In genomic region chr1:135195907-135196440, GRCm38 (mm10) we compare ENCODE assay signal across 11 mouse cellular contexts. TPM values are rescaled to one million over a fixed set of nuclear protein-coding genes. Genes with fewer than 3 reads are reported as not detected.
DNase-seq lines count a peak whose midpoint lies in the region; ATAC-seq and TF ChIP-seq lines count a peak whose summit lies in the region.
"Had no signal": no experiment of that assay in that cellular context is flagged by ENCODE, and none has a peak within 500 bp of the region (broad histone marks: within the 10 kb centered on the region; RNA-seq: fewer than 3 reads in every experiment).

No protein-coding gene starts in this region.

- no peak for TF ChIP-seq EP300 in heart, postnatal 0 days (IDR thresholded peaks at IDR 0.05; ENCODE audit: low read depth)

- H3K4me3 ChIP-seq in kidney, embryonic 14.5 days (ENCODE audit: low read length) = no peak overlapping the region
- peak overlapping the region; percentile 35; the same call in 1 of the 2 replicates for H3K4me3 ChIP-seq in E14TG2a.4 (replicated peaks; ENCODE audit: low read length)
- H3K4me3 ChIP-seq in heart, postnatal 0 days (ENCODE audit: low read depth, low read length) = no peak overlapping the region
- H3K4me3 ChIP-seq in intestine, postnatal 0 days (ENCODE audit: low read depth, low read length) = no peak overlapping the region

- H3K9ac ChIP-seq in kidney, embryonic 14.5 days (ENCODE audit: low read depth, low read length) = no peak overlapping the region
- no peak overlapping the region for H3K9ac ChIP-seq in heart, postnatal 0 days (replicated peaks; ENCODE audit: low read depth, low read length)
- H3K9ac ChIP-seq in intestine, postnatal 0 days (ENCODE audit: low read depth, low read length) = no peak overlapping the region

- no peaks in the 10 kb centered on the region; the same call in 1 of the 2 replicates for H3K4me1 ChIP-seq in kidney, embryonic 14.5 days (ENCODE audit: control insufficient read depth, insufficient read depth, low read length)
- H3K4me1 ChIP-seq in E14TG2a.4 (replicated peaks; ENCODE audit: low read depth, low read length) = peaks cover 87% of the 10 kb centered on the region
- H3K4me1 ChIP-seq in heart, postnatal 0 days (ENCODE audit: control insufficient read depth, insufficient read depth) = no peaks in the 10 kb centered on the region
- H3K4me1 ChIP-seq in intestine, postnatal 0 days (replicated peaks; ENCODE audit: control insufficient read depth, insufficient read depth, low read length) = no peaks in the 10 kb centered on the region

- no peak for TF ChIP-seq CTCF in E14TG2a.4 (conservative IDR thresholded peaks at IDR 0.05; ENCODE audit: low read length)
- no peak for TF ChIP-seq CTCF in heart, postnatal 0 days (IDR thresholded peaks at IDR 0.05; ENCODE audit: low read depth)
- TF ChIP-seq CTCF in intestine, postnatal 0 days (IDR thresholded peaks at IDR 0.05; ENCODE audit: low read depth) = no peak

- H3K9me3 ChIP-seq in kidney, embryonic 14.5 days (ENCODE audit: control insufficient read depth, low read length) = no peaks in the 10 kb centered on the region
- no peaks in the 10 kb centered on the region for H3K9me3 ChIP-seq in E14TG2a.4 (ENCODE audit: low read length)
- no peaks in the 10 kb centered on the region for H3K9me3 ChIP-seq in heart, postnatal 0 days (replicated peaks; ENCODE audit: control insufficient read depth, low read length)
- H3K9me3 ChIP-seq in intestine, postnatal 0 days (ENCODE audit: control insufficient read depth) = no peaks in the 10 kb centered on the region

- no peak overlapping the region for H3K4me2 ChIP-seq in kidney, embryonic 14.5 days (replicated peaks; ENCODE audit: low read depth, low read length)
- H3K4me2 ChIP-seq in heart, postnatal 0 days (ENCODE audit: low read depth, low read length) = no peak overlapping the region
- H3K4me2 ChIP-seq in intestine, postnatal 0 days (replicated peaks; ENCODE audit: low read depth) = no peak overlapping the region

- no peak overlapping the region for H3K27ac ChIP-seq in kidney, embryonic 14.5 days (ENCODE audit: low read depth, low read length)
- no peak overlapping the region for H3K27ac ChIP-seq in heart, postnatal 0 days (ENCODE audit: low read depth)
- H3K27ac ChIP-seq in intestine, postnatal 0 days (ENCODE audit: low read depth, low read length) = no peak overlapping the region

- peak; percentile 53 for DNase-seq in kidney, adult 11 months
- peak; percentile 39 for DNase-seq in NIH3T3 (ENCODE audit: low read depth)
- DNase-seq in heart, postnatal 0 days (ENCODE audit: low spot score) = no peak
- DNase-seq in spleen, adult 12 weeks (ENCODE audit: low spot score) = no peak
- DNase-seq: cerebellum, postnatal 25 days; lung, postnatal 10 days; right cerebral cortex, adult 18-20 months had no signal

- WGBS in kidney, embryonic 14.5 days = 80% methylated on average over 6 of the region's 6 CpGs
- WGBS in heart, postnatal 0 days = 75% methylated on average over 6 of the region's 6 CpGs
- WGBS in intestine, postnatal 0 days = 55% methylated on average over 6 of the region's 6 CpGs

- H3K27me3 ChIP-seq in kidney, embryonic 14.5 days (ENCODE audit: control insufficient read depth, insufficient read depth, low read length) = no peaks in the 10 kb centered on the region
- H3K27me3 ChIP-seq in E14TG2a.4 (ENCODE audit: insufficient read depth, low read length) = no peaks in the 10 kb centered on the region
- peaks cover 11% of the 10 kb centered on the region; the same call in 1 of the 2 replicates for H3K27me3 ChIP-seq in heart, postnatal 0 days (ENCODE audit: control insufficient read depth, insufficient read depth, low read length)
- H3K27me3 ChIP-seq in intestine, postnatal 0 days (replicated peaks; ENCODE audit: control insufficient read depth, insufficient read depth, low read length) = no peaks in the 10 kb centered on the region

- ATAC-seq in kidney, embryonic 14.5 days (ENCODE audit: low FRiP score, low TSS enrichment) = no peak
- 0 out of 2 replicates have a peak, but pooled peaks have one; percentile 33 for ATAC-seq in heart, postnatal 0 days (ENCODE audit: insufficient read depth, low read depth)
- ATAC-seq in intestine, postnatal 0 days = no peak

- no peaks in the 10 kb centered on the region for H3K36me3 ChIP-seq in kidney, embryonic 14.5 days (ENCODE audit: control insufficient read depth, insufficient read depth, low read length)
- H3K36me3 ChIP-seq in E14TG2a.4 (ENCODE audit: insufficient read depth, low read length) = no peaks in the 10 kb centered on the region
- H3K36me3 ChIP-seq in heart, postnatal 0 days (replicated peaks; ENCODE audit: control insufficient read depth, insufficient read depth, low read length) = no peaks in the 10 kb centered on the region
- no peaks in the 10 kb centered on the region for H3K36me3 ChIP-seq in intestine, postnatal 0 days (ENCODE audit: control insufficient read depth, insufficient read depth)

RNA-seq across cellular contexts. Expression of gene Gpr37l1, which starts 28.5 kb away (rescaled TPM):
- not detected in 2 replicates for polyA plus RNA-seq in kidney, embryonic 14.5 days (2014; fragmentation: Nextera tagmentation; extraction: Ambion mirVana)
- total RNA-seq in heart, postnatal 0 days (2014; rRNA removed; ENCODE audit: low replicate concordance) = not detected in 2 replicates
- polyA plus RNA-seq in heart, postnatal 0 days (2015; fragmentation: Nextera tagmentation; extraction: Ambion mirVana) = not detected in 2 replicates
- polyA plus RNA-seq in intestine, postnatal 0 days (2015; fragmentation: Nextera tagmentation; extraction: Ambion mirVana) = 1.7 and 2.0 TPM in 2 replicates
- polyA plus RNA-seq: heart, embryonic 14.5 days had no signal

RNA-seq across cellular contexts. Expression of gene Arl8a, which starts 49.4 kb away (rescaled TPM):
- polyA plus RNA-seq in kidney, embryonic 14.5 days (2014; fragmentation: Nextera tagmentation; extraction: Ambion mirVana) = 32.0 and 44.5 TPM in 2 replicates
- total RNA-seq in heart, postnatal 0 days (2014; rRNA removed; ENCODE audit: low replicate concordance) = 40.1 and 43.4 TPM in 2 replicates
- polyA plus RNA-seq in heart, postnatal 0 days (2015; fragmentation: Nextera tagmentation; extraction: Ambion mirVana) = 31.9 and 35.3 TPM in 2 replicates
- 66.6 and 68.8 TPM in 2 replicates for polyA plus RNA-seq in intestine, postnatal 0 days (2015; fragmentation: Nextera tagmentation; extraction: Ambion mirVana)

Comparison
In these comparisons a context has a peak if more than half of its experiments do, and no peak if none do; other contexts are left out.
1. DNase-seq: peak in kidney, adult 11 months (single experiment) and NIH3T3 (single experiment); none in heart, postnatal 0 days (single experiment) and spleen, adult 12 weeks (single experiment).